Mouse (Mus musculus) spleen, adult 18-20 months (tissue): ENCODE measurements around the gene Tmem168.
A peak's percentile ranks its signal among the peaks of the same experiment; 100 is the strongest.

Source experiments
- DNase-seq, 2 experiments: peaks; one replicate each; pipeline ENCODE4 v3.0.0; 2022; ENCODE audit warnings: mixed read lengths in 2 of 2

The Tmem168 gene

DNA sequence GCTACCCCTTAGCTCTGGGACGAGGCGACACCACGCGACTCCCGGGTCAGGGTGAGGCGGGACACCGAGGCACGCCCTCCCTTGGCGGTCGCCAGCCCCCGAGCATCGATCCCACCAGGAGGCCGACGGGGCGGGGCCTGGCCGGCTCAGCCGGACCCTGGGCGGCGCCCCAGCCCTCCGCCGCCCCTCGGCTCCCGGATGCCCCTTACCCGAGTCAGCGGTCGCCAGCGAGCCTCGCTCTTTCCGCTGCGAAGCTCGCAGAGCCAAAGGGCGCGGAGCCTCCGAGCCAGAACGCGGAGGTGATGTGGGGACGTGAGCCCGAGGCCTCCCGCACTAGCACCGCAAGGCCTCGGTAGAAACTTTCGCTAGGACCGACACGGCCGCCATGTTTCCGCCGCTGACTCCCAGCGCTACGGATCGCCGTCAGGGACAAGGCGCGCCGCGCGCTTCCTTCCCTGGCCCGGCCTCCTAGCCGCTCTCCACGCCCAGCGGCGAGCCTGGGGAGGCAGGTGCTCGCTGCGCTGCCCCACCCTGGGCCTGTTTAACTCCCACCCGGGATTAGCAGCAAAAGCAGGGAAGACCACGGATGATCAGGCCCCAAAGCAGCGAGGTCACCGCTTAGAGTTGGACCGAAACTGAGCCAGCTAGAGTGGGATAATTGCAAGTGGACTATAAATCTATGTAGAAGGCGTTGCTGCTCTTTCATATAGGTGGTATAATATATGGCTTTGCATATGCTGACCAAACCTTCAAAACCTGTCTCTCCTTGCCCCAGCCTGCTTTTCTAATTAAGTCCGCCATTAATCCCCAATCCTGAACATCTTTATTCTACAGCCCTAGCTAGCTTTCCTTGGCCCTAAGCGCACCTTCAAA is at the start of gene Tmem168:
Gene Tmem168, minus strand, starts transcription at position 480 of the 873 bp plus-strand sequence.
- DNase-seq, result peak; percentile 84 to 96

DNA sequence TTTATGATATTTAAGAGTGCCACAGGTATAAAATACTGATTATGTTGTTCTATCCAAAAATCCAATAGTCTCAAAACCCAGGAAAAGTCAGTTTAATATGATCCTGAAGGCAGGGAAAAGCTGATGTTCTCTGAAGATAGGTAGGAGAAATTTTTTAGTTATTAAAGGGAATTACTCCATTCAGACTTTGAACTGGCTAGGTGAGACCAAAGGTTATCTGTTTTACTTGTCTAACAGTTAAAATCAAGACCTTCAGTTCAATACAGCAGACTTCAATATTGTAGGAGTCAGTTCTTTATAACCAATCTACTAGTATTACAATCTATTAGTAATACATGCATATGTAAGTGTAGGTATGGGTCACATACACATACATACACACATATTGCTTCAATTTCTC is 46.2 kb upstream of the Tmem168 start:
- DNase-seq, result no peak

DNA sequence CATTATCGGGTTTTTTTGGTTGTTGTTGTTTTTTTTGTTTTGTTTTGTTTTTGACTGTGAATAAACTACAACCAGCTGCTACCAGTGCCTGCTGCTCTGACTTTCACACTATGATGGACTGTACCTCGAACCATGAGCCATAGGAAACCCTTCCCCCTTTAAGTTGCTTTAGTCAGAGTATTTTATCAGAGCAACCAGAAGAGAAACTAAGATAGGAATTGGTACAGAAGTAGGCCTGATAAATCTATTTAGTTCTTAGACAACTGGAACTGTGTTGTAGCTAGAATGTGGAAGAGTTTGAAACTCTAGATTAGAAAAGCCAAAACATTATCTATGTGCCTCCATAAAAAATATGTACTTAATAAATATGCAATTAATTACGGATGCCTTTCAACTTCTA is 44.4 kb upstream of the Tmem168 start:
- DNase-seq, result no peak

DNA sequence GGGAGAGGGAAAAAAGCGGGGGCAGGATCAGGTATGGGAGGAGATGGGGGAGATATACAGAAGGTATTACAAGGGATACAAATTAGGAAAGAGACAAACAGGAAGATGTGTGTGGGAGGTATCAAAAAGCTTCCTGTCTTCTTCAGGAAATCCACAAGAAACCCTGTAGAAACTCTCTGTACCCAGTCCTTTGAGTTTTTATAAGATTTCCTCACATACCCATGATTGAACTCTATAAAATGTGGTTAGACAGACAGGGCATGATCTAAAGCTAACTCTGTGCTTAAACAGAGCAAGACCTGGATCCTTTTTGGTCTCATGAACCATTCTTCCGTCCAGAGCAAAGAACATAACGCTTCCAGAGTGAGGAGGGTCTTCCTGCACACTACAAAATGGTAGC is 43.0 kb upstream of the Tmem168 start:
- no peak for DNase-seq

DNA sequence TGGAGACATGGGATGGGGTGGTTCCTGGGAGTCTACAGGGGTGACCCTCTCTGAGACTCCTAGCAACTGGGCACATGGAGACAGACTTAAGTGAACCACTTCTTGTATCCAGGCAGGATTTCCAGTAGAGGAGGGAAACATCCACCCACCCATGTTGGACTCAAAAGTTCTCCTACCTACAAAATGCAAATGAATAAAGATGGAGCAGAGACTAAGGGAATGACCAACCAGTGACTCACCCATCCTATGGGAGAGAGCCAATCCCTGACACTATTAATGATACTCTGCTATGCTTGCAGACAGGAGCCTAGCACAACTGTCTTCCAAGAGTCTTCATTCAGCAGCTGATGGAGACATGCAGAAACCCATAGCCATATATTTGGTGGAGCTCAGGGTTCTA is 40.4 kb upstream of the Tmem168 start:
- DNase-seq, result no peak

DNA sequence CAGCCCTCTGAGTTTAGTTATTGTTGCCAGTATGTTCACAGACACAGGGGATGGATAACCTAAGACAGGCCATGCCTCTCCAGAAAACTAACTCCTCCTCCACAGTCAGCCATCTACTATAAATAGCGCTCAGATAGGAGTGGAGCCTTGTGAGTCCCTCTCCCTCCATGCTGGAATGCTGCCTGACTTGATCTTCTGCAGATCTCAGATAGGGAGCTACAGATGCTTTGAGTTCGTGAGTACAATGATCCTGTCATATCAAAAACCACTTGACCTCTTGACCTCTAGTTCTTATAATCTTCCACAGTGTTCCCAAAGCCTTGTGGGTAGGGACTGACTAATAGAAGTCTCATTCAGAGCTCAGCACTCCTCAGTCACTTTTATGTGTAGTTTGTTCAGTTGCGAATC is 28.7 kb upstream of the Tmem168 start:
- DNase-seq, result no peak

DNA sequence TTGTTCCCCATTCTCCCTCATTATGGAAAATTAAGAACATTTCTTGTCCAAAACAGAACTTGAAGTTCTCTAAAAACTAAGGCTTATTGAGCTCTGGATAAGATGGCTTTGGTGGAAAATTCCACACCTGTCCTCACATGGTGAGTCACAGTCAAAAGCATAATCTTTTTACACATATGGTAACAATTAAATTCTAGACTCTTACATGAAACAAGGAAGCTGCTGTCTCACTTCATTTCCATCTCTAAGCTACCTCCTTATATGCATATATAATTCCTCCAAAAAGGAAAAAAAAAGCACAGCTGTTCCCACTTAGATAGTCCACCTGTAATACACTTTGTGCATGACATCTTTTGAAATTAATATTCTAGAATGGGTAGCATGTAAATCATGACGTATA is 24.7 kb upstream of the Tmem168 start:
- DNase-seq, result no peak

DNA sequence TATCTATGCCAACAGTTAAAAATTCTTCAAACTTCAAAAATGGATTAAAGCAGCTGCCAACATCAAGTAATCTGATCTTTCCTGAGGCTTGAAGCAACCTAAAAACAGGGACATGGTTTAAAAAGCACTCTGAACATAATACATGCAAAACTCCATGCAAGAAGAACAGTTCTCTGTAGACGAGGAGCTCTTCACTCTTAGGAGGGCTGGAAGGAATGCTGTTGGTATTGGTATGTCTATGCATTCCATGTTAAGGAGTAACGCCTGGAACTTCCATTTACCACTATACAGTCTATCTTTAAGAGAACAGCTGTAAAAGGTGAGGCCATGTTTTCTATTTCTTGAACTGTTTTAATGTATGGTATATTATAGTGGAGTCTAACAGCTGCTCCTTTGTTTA is 22.7 kb upstream of the Tmem168 start:
- no peak for DNase-seq

DNA sequence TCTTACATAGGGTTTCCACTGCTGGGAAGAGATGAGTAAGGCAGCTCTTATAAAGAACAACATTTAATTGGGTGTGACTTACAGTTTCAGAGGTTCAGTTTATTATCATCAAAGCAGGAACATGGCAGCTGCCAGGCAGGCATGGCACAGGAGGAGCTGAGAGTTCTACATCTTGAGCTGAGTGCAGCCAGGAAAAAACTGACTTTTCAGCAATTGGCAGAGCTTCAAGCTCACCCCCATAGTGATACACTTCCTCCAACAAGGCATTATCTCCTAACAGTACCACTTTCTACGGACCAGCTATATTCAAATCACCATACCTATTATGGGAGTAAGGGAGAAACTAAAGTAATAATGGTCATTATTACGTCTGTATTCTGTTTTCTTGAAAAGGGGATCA is 11.7 kb upstream of the Tmem168 start:
- no peak for DNase-seq

DNA sequence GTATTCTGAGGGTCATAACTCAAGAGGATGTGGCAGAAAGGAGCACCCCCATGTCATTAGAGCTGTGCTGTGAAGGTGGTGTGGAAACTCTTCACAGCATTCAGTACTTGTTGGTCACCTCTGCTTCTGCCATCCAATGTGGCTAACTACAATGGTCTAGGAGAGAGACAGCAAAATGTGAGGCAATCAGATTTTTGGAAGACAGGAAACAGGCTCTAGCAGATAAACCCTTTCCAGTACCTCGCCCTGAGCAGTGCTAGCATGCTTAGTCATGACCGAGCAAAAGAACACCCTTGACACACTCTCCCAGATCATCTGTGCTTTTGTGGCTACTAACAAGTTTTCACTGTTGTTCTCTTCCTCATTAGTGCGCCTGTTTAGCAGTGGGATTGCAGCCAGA is 9.2 kb upstream of the Tmem168 start:
- DNase-seq, result no peak

DNA sequence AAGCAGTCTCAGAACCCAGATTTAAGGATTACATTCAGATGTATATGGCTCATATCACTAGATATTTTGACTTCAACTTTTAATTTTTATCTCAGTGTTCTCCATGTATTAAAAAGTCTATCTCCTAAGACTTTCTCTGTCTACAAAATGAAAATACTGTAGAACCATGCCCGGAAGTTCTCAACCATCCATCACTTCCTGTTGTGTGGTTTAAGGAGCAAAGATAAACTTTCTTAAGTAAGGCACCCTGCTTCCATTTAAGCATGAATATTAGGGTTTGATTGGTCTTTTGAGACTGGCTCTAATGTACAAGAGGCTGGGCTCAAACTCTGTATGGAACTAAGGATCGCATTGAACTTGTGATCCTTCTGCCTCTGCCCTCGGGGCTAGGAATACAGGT is 6.7 kb upstream of the Tmem168 start:
- DNase-seq, result no peak

DNA sequence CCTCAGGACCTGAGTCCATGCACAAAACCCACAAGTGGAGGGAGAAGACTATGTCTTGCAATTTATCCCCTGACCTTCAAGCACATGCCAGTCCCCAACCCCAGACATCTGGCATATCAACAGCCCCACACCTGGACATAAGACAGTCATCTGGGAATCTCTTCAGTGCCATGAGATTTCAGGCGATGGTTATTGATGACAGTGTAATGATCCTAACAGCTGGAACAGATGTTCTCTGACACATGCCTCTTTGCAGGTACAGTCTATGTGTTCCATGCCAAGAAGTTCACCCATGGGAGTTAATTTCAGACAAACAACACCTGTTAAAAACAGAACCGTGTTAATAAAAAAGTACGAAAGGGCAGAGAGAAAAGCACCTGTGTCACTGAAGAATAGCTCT is 5.8 kb upstream of the Tmem168 start:
- no peak for DNase-seq

DNA sequence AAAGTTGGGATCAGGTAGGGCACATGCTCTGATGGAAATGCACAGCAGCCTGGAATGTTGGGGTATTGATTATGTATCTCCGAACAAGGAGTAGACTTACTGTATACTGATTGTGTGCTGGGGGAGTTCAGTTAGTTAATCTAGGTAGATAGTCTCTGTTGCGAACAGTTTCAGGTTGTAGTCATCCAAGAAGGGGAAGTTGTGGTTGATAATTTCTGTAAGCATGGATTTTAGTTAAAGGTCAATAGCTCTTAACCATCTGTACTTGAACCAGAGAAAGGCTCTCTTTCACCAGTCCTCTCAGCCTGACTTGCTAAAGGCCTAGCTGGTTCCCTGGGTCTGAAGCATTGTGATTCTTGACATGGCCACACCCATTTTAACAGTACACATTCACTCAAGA is 3.0 kb upstream of the Tmem168 start:
- DNase-seq, result no peak

DNA sequence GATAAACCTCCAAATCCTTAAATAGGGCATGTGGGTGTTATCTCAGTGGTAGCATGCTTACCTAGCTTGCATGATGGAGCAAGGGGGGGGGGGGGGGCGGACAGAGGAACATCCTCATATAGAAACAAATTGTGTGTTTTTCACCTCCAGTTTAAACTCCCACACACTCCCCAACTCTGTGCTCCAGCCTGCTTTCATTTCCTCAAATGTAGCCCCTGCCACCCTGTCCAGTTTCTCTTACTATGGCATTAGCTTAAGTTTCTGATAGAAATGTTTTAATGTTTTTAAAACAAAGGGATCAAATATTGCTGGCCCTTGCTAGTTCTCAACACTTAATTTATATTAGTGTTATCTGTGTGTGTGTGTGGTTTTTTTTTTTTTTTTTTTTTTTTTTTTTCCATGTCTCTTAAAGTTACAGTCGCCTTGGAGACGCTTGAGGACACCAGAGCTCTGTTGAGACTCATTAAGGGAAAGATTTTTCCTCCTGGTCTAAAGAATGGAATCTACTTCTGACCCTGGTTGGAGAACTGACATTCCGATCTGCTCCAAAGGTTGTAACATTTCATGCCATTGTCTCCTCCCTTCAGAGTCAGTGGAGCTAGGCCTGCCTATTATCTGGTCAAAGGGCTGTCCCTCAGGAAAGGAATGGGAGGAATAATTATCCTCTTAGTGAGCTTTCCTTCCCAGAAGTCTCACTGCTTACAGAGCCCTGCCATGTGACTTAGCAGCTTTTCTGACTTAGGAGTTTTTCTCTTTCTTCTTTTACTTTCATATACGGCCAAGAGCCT is 1.6 kb upstream of the Tmem168 start:
- DNase-seq, result peak in 1 of 2 experiments; percentile 12

DNA sequence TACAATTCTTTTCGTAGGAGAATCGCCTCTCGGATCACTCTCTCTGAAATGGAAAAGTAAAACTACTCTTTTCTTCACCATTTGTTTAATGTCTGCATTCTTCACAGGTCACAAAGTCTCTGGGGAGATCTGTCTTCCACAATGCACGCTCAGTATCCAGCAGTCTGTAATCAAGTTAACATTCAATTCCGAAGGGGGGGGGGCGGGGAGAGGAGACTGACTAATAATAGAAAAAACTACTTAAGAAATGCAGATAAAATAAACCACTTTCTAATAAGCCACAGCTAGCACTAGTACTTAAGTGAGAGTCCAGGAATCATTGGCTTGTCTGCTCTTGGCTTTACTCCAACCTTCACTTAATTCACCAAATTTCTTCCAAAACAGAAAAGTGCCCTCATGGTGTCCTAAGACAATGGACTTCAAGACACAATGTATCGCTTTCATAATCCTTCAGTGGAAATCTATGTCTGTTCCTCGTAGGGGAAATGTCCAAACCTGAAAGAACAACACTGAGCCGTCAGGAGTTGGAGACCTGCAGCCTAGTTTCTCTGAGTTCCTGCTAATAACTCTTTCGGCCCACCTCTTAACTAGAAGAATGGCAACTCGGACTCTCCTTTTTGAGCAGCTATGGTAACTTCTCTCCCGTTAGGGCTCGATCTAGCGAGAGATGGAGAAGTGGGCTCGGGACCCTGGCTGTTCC is 829 bp downstream of the Tmem168 start:
- DNase-seq, result no peak

DNA sequence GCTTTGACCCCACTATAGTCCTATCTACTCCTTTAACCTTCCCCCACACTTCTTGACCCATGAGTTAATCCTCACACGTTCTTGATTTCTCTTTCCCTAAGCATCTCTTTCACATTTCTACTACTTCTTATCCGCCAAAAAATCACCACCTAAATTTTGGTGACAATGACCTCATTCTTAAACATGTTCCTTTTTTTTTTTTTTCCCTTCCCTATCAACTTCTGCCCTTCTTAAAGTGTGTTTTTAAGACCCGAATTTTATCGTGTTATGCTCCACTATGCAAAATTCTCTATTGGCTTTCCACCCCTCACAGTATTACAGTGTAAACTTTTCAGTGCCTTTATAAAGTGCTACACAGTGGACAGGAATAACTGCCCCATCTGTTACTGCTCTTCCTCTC is 1.5 kb downstream of the Tmem168 start:
- no peak for DNase-seq

DNA sequence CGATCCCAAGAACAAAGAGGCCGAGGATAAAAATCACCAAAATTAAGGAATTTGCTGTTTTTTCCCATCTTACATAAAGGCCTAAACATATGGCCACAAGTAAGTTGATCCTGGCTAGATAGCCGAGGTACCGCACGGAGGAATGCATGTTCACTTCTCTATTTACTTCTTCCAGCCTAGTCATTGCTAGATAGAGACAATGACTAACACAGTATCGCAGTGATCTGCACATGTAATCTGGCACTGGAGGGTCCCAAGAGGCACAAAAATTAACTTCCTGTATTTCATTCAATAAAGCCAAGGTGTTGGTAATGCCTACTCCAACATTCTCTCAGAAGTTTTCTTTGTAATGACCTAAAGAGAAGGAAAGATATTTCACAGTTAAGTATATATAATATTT is 4.8 kb downstream of the Tmem168 start:
- DNase-seq, result no peak

DNA sequence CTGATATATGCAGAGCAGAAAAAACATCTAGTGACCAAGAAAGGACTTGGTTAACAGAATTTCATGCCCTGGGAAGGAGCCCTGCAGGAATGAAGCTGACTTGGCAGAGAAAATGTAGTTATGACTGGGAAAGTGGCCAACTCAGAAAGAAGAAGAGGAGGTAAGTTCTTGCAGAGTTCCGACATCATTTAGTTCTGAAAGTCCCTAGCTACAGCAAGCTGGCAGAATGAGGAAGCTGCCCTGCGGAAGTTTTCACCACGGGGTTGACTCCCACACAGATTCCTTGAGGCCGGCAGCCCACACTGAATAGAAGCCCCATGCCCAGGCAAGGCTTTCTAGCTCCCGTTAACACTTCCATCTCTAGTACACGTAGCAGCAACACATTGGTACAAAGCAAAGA is 6.3 kb downstream of the Tmem168 start:
- peak; percentile 60 to 62 for DNase-seq

DNA sequence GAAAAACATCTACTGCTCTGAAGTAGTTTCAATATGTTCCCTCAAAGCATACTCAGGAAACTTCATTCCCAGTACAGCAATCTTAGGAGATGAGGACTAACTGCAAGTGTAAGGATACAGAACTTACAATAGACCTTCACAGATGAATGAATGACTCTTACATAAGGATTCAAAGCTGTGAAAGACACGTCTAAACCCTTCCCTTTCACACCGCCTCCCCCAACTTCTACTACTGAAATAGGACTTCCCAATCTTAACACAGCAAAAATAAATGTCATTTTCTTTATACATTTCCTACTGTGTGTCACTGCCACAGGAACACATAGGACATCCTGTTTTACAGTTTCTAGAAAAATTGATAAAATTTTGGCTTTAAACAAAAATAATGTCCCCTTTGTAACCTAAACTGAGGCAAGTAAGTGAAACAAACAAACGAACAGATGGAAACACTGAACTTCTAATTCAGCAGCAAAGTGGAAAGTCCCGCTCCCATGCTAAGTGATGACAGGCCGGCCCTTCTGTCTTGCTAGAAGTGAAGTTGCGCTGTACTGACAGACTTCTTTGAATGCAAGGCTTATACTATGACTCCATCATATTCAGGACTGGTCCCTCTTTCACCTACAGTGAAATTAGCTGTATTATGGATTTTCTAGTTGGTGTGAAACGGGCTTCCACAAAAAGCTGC is 9.5 kb downstream of the Tmem168 start:
- DNase-seq, result no peak

DNA sequence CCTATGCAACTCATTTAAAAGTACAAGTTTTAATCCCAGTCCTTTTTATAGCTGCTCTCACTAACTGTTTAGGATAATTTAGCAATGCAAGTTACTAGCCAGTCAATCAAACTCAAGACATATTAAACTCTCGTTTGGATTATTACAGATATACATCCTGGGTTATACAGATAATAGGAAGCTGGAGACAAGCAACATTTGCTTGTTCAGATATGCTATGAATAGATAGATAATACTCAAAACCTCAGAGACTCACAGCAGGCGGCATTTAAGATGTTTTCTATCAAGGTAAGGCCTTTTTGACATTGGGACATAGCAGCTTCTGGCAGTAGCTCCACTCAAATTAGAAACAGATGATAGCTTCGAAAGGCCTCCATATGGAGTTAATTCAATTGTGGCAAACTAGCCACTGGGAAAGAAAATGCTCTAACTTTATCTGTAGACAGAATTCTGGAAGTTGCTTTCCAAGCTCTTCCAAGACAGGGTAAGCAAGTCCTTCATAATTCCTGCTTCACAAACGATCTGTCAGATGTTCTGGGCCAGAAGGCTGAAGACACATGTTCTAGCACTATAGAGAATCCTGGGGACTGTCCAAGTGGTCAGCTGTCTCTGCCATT is 15.1 kb downstream of the Tmem168 start:
- DNase-seq, result no peak

DNA sequence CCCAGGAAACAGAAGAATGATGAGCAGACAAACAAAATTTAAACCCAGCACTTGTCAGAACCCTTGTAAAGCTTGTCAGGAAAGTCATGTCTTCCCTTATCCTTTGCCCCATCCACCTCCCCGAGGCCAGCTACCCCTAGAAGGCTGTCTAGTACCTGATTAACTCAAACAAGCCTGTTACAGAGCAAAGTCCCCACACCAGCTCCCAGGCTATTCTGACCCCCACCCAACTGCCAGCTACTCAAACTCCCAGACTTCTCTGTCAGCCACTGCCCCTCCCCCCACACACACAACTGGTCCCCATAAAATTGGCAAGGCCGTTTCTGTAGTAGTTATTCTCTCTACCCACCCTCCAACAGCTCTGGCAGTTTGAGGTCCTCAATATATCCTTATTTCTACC is 21.3 kb downstream of the Tmem168 start:
- no peak for DNase-seq

DNA sequence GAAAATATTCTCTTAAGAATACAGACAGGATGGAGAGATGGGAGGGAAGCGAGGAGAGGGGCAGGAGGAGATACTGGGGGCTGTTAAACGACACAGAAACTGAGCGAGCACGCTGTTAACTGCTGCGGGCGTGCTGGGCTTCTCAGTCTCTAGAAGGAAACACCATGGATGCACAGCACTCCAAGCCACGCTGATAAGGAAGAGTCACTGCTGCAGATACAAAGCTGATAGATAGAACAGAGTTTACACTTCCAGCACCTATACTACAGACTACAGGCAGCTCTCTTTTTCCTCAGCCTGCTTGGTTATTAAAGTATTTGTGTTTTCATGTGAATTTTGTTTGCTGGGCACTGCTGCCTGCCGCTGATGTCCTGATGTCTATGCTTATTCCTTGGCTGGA is 21.7 kb downstream of the Tmem168 start:
- no peak for DNase-seq

DNA sequence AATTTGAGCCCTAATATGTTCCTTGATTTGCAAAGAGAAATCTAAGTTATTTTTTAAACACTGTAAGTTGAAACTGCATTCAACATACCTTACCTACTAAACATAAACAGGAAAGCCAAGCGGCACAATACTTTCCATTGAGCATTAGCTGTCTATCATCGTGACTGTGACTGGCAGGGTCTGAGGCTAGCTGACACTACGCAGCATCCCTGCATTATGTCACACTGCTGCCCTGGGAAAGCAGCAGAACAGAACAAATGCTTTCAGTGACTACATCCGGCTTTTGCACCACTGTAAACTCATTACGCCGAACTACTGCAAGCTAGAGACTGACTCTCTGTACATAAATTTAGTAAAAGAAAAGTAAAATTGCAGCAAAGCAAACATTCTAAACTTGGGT is 23.1 kb downstream of the Tmem168 start:
- DNase-seq, result no peak
